1 mouse cellular context compared by ENCODE assay signal in the genomic region with DNA sequence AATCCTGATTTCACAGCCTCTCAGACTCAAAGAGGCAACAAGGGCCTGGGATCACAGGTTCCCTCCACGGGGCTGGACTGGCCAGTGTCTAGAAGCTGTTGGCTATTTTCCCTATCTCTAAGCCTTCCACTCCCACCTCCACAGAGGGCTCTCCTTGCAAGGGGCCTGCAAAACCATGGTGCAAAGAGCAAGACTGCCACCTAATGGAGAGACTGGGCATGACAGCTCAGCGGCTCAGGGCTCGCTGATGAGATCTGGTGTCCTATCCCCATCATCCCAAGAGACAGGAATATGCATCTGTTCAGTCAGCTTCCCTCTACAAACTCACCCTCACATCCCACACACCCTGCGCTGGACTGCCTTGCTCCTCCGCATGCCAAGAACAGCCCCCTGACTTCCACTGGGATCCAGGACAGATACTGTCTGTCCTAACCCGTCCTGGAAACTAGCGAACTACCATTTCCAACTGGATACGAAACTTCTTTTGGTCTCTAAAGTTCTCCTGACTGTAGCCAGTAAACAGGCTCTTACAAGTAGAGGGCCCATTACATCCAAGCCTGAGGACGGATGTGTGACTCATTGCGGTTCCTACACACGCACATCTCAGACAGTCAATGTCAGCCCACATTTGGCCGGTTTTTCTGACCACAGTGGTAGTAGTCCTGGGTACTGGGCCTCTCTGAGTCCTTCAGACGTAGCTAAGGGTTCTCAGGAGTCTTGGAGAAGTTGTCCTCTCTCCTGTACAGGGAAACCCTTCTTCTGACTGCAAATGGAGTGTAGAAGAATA.
TF ChIP-seq lines count a peak whose summit lies in the region.

No protein-coding gene starts in this region.

TF ChIP-seq in myocyte, 11 proteins besides CTCF, POLR2A, EP300 and RAD21:
- TF ChIP-seq MYOD1 (IDR thresholded peaks at IDR 0.05; ENCODE audit: control insufficient read depth in 1 of 3, insufficient read length in 2 of 3, low read depth in 2 of 3) (no peak), MYOG (IDR thresholded peaks at IDR 0.05; ENCODE audit: control insufficient read depth in 1 of 3, insufficient read depth in 1 of 3, insufficient read length in 2 of 3, low read depth in 2 of 3) (peak in 1 of 3 experiments; percentile 5), TCF12 (IDR thresholded peaks at IDR 0.05; ENCODE audit: insufficient read depth, poor library complexity, severe bottlenecking) (no peak), POLR2AphosphoS2 (IDR thresholded peaks at IDR 0.05; ENCODE audit: insufficient read length, low read depth) (peak; percentile 28)
